Mouse (Mus musculus) heart, embryonic 11.5 days (tissue): ENCODE measurements around the gene Wdr90. TPM values are rescaled to one million over a fixed set of nuclear protein-coding genes. Genes with fewer than 3 reads are reported as not detected.

ENCODE experiments used
- ATAC-seq: fragments of 200-750 bp; cut with Nextera tagmentation; replicated peaks from 2 replicates; pipeline ENCODE4 v1.8.0; 2017; ENCODE audit warnings: moderate library complexity; ENCODE audit not compliant: insufficient number of reproducible peaks, low FRiP score, low TSS enrichment
- H3K27ac ChIP-seq: fragments of 300-500 bp; sonication (generic); 2 replicates; pipeline ENCODE4 v1.5.1; 2014; ENCODE audit warnings: mild to moderate bottlenecking, low read depth, low read length
- H3K27me3 ChIP-seq: fragments of 300-500 bp; sonication (generic); 2 replicates; pipeline ENCODE4 v1.6.1; 2014; ENCODE audit warnings: mild to moderate bottlenecking, low read length, mixed read lengths; ENCODE audit not compliant: control insufficient read depth, insufficient read depth
- H3K36me3 ChIP-seq: fragments of 300-500 bp; sonication (generic); 2 replicates; pipeline ENCODE4 v1.6.1; 2014; ENCODE audit warnings: mild to moderate bottlenecking, low read length, moderate library complexity, mixed read lengths; ENCODE audit not compliant: control insufficient read depth, insufficient read depth
- H3K4me1 ChIP-seq: fragments of 300-500 bp; sonication (generic); 2 replicates; pipeline ENCODE4 v1.6.1; 2014; ENCODE audit warnings: low read length; ENCODE audit not compliant: control insufficient read depth, insufficient read depth
- H3K4me2 ChIP-seq: fragments of 300-500 bp; sonication (generic); 2 replicates; pipeline ENCODE4 v1.6.1; 2014; ENCODE audit warnings: mild to moderate bottlenecking, moderate library complexity
- H3K4me3 ChIP-seq: fragments of 300-500 bp; sonication (generic); 2 replicates; pipeline ENCODE4 v1.5.1; 2014; ENCODE audit warnings: low read depth, low read length
- H3K9ac ChIP-seq: fragments of 300-500 bp; sonication (generic); 2 replicates; pipeline ENCODE4 v1.6.1; 2014; ENCODE audit warnings: mild to moderate bottlenecking, low read depth, low read length, moderate library complexity
- H3K9me3 ChIP-seq: fragments of 300-500 bp; sonication (generic); replicated peaks from 2 replicates; pipeline ENCODE4 v1.6.1; 2016; ENCODE audit warnings: low read length; ENCODE audit not compliant: control insufficient read depth
- WGBS: fragments of 180-500 bp; shearing (Covaris S2); extraction: QIAGEN DNeasy Blood & Tissue Kit; methylation state at CpG from one replicate; pipeline ENCODE4 v1.1.7; 2014; ENCODE audit not compliant: insufficient replicate concordance; 5-methylcytosine and 5-hydroxymethylcytosine counted together
- polyA plus RNA-seq: library from polyadenylated mRNA; unstranded; fragments of >200 nt; fragmentation: Nextera tagmentation; extraction: Ambion mirVana; gene quantifications from 2 replicates; pipeline ENCODE4 v1.2.1, GENCODE M21; 2014

Wdr90 gene
- polyA plus RNA-seq, 1 experiment from 2014 or later, result 12.3 TPM

- no peak for ATAC-seq
- Histone ChIP-seq H3K4me2 (no peak within 1 kb of the TSS), H3K9me3 (no peaks in the 10 kb centered on the region), H3K27ac (peak within 1 kb of the TSS; percentile 35; the same call in 1 of the 2 replicates), H3K4me3 (no peak within 1 kb of the TSS), H3K4me1 (peaks cover 31% of the 10 kb centered on the region), H3K27me3 (no peaks in the 10 kb centered on the region), H3K36me3 (peaks cover 11% of the 10 kb centered on the region), H3K9ac (peak within 1 kb of the TSS; percentile 56; the same call in 1 of the 2 replicates)
- WGBS, result 52% methylated on average over 5 of the region's 5 CpGs
Measured at GRCm38 (mm10) chr17:25880196-25880910, 19.1 kb upstream of the Wdr90 start, which contains the start of gene Wfikkn1. Gene Wfikkn1, minus strand, starts transcription at chr17:25880858.

GRCm38 (mm10) chr17:25879750-25880149 is 18.4 kb upstream of the Wdr90 start:
- Histone ChIP-seq H3K27ac (no peak overlapping the region), H3K9ac (no peak overlapping the region), H3K36me3 (peaks cover 11% of the 10 kb centered on the region; the same call in 1 of the 2 replicates), H3K4me3 (no peak overlapping the region), H3K4me2 (no peak overlapping the region), H3K9me3 (no peaks in the 10 kb centered on the region), H3K27me3 (no peaks in the 10 kb centered on the region), H3K4me1 (peaks cover 31% of the 10 kb centered on the region)
- 84% methylated on average over 8 of the region's 8 CpGs for WGBS
- no peak for ATAC-seq

- no peak overlapping the region for H3K4me3 ChIP-seq
- H3K27me3 ChIP-seq, result no peaks in the 10 kb centered on the region
- H3K36me3 ChIP-seq, result peaks cover 11% of the 10 kb centered on the region; the same call in 1 of the 2 replicates
- H3K9me3 ChIP-seq, result no peaks in the 10 kb centered on the region
- peaks cover 31% of the 10 kb centered on the region for H3K4me1 ChIP-seq
- no peak for ATAC-seq
- no peak overlapping the region for H3K27ac ChIP-seq
- 64% methylated on average over 4 of the region's 4 CpGs for WGBS
- H3K9ac ChIP-seq, result no peak overlapping the region
- no peak overlapping the region for H3K4me2 ChIP-seq
Measured at GRCm38 (mm10) chr17:25879261-25879660, 18.0 kb upstream of the Wdr90 start.

DNA sequence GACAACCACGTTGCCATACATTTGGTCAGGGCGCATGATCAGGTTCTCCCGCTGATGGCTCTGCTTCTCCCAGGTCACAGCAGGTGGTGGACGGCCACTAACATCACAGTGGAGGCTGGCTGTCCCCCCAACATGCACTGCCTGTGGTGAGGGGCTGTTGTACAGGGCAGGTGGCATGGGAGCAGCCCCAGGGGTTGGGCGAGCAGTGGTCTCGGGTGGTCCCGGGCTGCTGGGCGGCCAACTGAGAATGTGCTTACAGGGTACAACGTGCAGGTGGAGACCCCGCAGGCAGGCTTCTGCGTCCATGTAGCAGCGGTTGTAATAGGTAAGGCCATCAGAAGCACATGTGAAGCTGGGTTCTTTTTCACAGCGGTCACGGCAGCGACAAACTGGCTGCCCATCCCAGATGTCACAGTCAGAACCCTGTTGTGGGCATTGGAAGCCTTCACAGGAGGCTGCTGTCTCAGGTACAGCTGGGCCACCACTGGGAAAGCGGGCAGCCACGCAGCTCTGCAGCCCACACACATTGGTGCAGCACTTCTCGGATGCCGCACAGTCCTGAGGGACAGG is 17.4 kb upstream of the Wdr90 start:
- no peaks in the 10 kb centered on the region for H3K9me3 ChIP-seq
- no peak overlapping the region for H3K27ac ChIP-seq
- peaks cover 36% of the 10 kb centered on the region for H3K4me1 ChIP-seq
- WGBS, result 92% methylated on average over 19 of the region's 19 CpGs
- ATAC-seq, result no peak
- H3K4me3 ChIP-seq, result no peak overlapping the region
- H3K9ac ChIP-seq, result no peak overlapping the region
- no peak overlapping the region for H3K4me2 ChIP-seq
- peaks cover 11% of the 10 kb centered on the region; the same call in 1 of the 2 replicates for H3K36me3 ChIP-seq
- no peaks in the 10 kb centered on the region for H3K27me3 ChIP-seq

GRCm38 (mm10) chr17:25877741-25878610 is 16.7 kb upstream of the Wdr90 start:
- no peak overlapping the region for H3K4me2 ChIP-seq
- peaks cover 7% of the 10 kb centered on the region; the same call in 1 of the 2 replicates for H3K36me3 ChIP-seq
- H3K9ac ChIP-seq, result no peak overlapping the region
- no peak for ATAC-seq
- no peak overlapping the region for H3K4me3 ChIP-seq
- no peaks in the 10 kb centered on the region for H3K27me3 ChIP-seq
- H3K9me3 ChIP-seq, result no peaks in the 10 kb centered on the region
- H3K27ac ChIP-seq, result no peak overlapping the region
- WGBS, result 91% methylated on average over 32 of the region's 32 CpGs
- H3K4me1 ChIP-seq, result peaks cover 36% of the 10 kb centered on the region

DNA sequence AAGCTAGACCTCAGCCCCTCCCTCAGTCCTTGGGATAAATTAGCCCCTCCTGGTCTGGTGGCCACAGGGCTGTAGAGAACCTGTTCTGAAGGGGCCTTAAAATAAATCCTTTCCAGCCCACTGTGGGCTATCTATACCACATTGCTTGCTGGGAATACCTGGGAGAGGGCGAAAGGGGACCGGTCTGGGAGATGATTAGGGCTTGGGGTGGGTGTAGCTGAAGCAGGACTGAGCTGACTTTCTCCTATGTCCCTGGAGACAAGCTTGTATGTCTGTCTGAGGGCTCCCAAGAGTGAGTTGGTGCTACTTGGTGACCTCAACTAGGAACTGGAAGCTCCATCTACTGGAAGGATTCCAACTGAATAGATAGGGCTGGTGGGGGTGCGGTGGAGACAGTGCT is 15.7 kb upstream of the Wdr90 start:
- Histone ChIP-seq H3K4me1 (peaks cover 33% of the 10 kb centered on the region), H3K36me3 (peaks cover 7% of the 10 kb centered on the region; the same call in 1 of the 2 replicates), H3K9ac (no peak overlapping the region), H3K4me2 (no peak overlapping the region), H3K27ac (no peak overlapping the region), H3K4me3 (no peak overlapping the region), H3K9me3 (no peaks in the 10 kb centered on the region), H3K27me3 (no peaks in the 10 kb centered on the region)
- 88% methylated on average over 3 of the region's 3 CpGs for whole genome bisulfite sequencing
- ATAC-seq, result no peak

DNA sequence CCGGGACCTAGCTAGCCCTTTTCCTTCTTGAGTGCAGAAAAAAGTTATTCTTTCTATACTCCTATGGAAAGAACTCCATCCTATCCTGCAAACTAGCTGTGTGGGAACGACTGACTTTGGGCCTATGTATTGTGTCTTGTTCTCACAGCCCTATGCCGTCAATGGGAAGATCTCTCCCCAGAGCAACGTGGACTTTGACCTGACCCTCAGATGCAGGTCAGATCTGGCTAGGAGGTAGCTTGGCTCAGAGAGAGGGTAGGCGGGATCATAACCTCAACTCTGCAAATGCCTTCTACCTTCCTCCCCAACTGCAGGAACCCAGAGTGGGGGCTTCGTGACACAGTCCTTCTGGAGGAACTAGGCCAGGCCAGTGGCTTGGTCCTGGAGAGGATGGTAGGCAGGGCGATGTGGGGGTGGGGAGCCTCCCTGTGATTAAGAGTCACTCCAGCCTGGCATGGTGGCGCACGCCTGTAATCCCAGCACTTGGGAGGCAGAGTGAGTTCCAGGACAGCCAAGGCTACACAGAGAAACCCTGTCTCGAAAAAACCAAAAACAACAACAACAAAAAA is 15.1 kb upstream of the Wdr90 start:
- Histone ChIP-seq H3K4me2 (peak overlapping the region; percentile 96), H3K9me3 (no peaks in the 10 kb centered on the region), H3K27ac (no peak overlapping the region), H3K9ac (peak overlapping the region; percentile 80), H3K36me3 (peaks cover 4% of the 10 kb centered on the region; the same call in 1 of the 2 replicates), H3K27me3 (no peaks in the 10 kb centered on the region), H3K4me3 (peak overlapping the region; percentile 85), H3K4me1 (peaks cover 27% of the 10 kb centered on the region)
- ATAC-seq, result no peak
- 64% methylated on average over 10 of the region's 10 CpGs for WGBS
